Mouse (Mus musculus): ENCODE data around the gene Myo1b. TPM values are rescaled to one million over a fixed set of nuclear protein-coding genes. Genes with fewer than 3 reads are reported as not detected.

The Myo1b gene
- polyA plus RNA-seq, 1 experiment from 2014 or later, result 38.3 TPM

DNA sequence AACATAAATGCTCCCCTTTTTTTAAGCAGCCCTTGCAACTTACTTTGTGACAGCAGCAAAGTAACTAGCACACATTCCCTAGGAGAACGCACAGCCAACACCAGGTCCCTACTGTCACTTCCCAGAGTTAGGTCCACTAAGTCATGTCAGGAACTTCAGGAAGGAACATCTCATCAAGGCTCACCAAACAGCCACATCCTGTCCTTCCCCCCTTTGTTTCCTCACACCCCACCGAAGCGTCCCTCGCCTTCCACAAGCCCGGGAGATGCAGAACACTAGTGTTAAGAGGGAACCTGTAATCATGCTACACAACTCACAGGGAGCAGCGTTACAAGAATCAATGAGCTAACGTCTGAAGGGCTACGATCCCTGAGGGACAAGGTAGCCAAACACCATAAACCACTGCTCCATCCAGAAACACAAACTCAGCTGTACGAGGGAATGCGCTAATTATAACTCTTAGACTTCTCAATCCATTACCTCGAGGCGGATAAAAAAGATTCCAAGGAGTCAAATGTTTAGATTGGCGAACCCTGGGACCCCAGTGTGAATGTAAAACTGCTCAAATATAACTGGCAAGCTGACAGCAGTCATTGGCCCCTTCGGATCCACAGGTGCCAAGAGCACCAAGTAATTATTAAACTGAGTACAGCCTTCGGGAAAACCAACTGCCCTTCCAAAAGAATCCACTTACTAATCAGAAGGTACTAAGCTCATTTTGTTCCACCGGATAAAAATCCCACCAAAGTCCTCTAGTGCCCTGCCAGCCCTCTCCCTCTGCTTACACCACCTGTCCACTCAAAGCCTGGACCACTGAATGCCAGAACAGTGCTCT, 22.1 kb downstream of the Myo1b start:
- H3K27ac ChIP-seq (replicated peaks), result 0 out of 2 replicates have a peak overlapping the region, but pooled peaks have one; percentile 24
- no peak for TF ChIP-seq EP300 (optimal IDR thresholded peaks at IDR 0.05)
- no peak for TF ChIP-seq CTCF (IDR thresholded peaks at IDR 0.05; ENCODE audit: low read depth)
- no peaks in the 10 kb centered on the region for H3K9me3 ChIP-seq (ENCODE audit: control insufficient read depth, low read length)
- H3K9ac ChIP-seq (ENCODE audit: low read length), result no peak overlapping the region
- H3K4me2 ChIP-seq (replicated peaks; ENCODE audit: low read depth), result no peak overlapping the region
- peaks cover 2% of the 10 kb centered on the region for H3K4me1 ChIP-seq (replicated peaks; ENCODE audit: control insufficient read depth, insufficient read depth)
- no peaks in the 10 kb centered on the region for H3K27me3 ChIP-seq (ENCODE audit: control insufficient read depth, insufficient read depth, low read length)
- no peaks in the 10 kb centered on the region for H3K36me3 ChIP-seq (ENCODE audit: control insufficient read depth, insufficient read depth, low read length)
- ATAC-seq (ENCODE audit: low FRiP score, low TSS enrichment) (no peak), DNase-seq (ENCODE audit: low spot score) (no peak)
- WGBS, result 59% methylated on average over 16 of the region's 16 CpGs
- H3K4me3 ChIP-seq (ENCODE audit: low read depth, low read length), result no peak overlapping the region

DNA sequence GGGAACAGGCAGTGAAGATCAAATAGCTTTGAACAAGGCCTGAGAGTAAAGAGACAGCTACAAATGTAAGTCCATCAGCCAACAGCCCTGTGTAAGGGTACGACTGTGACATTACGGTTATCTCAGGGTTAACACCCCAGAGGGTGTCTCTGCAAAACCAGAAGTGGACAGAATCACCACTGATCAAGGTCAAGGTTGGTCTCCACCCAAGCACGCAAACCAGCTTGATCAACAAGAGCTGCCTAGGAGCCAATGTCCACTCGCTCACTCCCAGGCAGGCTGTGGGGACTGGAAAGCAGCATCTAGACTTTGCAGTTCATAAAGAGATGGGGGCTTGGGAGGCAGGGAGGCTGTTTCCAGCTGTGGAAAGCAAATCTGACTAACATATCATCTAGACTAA, 23.9 kb downstream of the Myo1b start:
- Histone ChIP-seq H3K4me3 (ENCODE audit: low read depth, low read length) (no peak overlapping the region), H3K4me1 (replicated peaks; ENCODE audit: control insufficient read depth, insufficient read depth) (peaks cover 2% of the 10 kb centered on the region)

DNA sequence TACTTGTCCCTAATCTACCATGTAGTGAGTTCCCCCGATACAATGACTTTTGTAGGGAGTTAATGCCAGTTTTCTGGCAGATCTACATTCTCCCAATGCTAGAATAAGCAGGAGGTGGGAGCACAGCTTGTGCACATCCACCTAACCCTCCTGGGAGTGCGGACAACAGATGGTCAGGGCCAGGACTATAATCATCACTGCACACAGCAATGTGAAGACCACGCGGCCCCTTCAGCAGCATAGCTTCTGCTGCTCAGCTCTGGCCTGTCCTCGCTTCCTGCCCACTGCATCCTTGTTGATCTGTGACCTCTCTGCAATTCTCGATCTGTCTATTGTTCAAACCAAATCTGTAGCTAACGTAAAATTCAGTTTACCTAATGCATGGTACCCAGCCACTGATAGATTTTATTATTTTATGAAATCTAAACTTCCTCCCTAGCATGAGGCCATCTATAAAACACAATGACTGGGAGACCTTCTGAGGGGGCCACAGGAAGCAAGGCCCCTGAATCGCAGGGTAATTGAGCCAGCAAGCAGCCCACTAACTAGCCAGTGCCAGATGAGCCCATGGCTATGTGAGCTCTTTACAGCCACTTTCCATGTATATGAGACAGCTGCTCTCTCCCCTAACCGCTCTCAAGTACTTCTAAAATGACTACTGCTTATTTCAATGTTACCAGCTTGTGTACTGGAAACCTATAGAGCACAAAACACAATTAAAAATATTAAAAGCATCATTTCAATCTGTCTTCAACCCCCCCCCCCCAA, 27.6 kb downstream of the Myo1b start:
- TF ChIP-seq EP300 (optimal IDR thresholded peaks at IDR 0.05), result no peak
- no peak for TF ChIP-seq CTCF (IDR thresholded peaks at IDR 0.05; ENCODE audit: low read depth)
- H3K9me3 ChIP-seq (ENCODE audit: control insufficient read depth, low read length), result no peaks in the 10 kb centered on the region
- no peak overlapping the region for H3K4me3 ChIP-seq (ENCODE audit: low read depth, low read length)
- no peak overlapping the region for H3K9ac ChIP-seq (ENCODE audit: low read length)
- no peak for ATAC-seq (ENCODE audit: low FRiP score, low TSS enrichment)
- H3K27me3 ChIP-seq (ENCODE audit: control insufficient read depth, insufficient read depth, low read length), result no peaks in the 10 kb centered on the region
- no peak overlapping the region for H3K27ac ChIP-seq (replicated peaks)
- DNase-seq (ENCODE audit: low spot score), result no peak
- no peaks in the 10 kb centered on the region for H3K36me3 ChIP-seq (ENCODE audit: control insufficient read depth, insufficient read depth, low read length)
- H3K4me1 ChIP-seq (replicated peaks; ENCODE audit: control insufficient read depth, insufficient read depth), result peaks cover 2% of the 10 kb centered on the region; the same call in 1 of the 2 replicates
- 84% methylated on average over 9 of the region's 9 CpGs for WGBS
- H3K4me2 ChIP-seq (replicated peaks; ENCODE audit: low read depth), result no peak overlapping the region

More for the DNA sequence above, 23.9 kb downstream of the Myo1b start:
- Histone ChIP-seq H3K27me3 (ENCODE audit: control insufficient read depth, insufficient read depth, low read length) (no peaks in the 10 kb centered on the region), H3K9me3 (ENCODE audit: control insufficient read depth, low read length) (no peaks in the 10 kb centered on the region), H3K4me2 (replicated peaks; ENCODE audit: low read depth) (no peak overlapping the region), H3K27ac (replicated peaks) (no peak overlapping the region; the same call in 1 of the 2 replicates), H3K9ac (ENCODE audit: low read length) (no peak overlapping the region), H3K36me3 (ENCODE audit: control insufficient read depth, insufficient read depth, low read length) (no peaks in the 10 kb centered on the region)
- WGBS, result 86% methylated on average over 4 of the region's 4 CpGs
- ATAC-seq (ENCODE audit: low FRiP score, low TSS enrichment) (peak; percentile 45; the same call in 1 of the 2 replicates), DNase-seq (ENCODE audit: low spot score) (no peak)
- TF ChIP-seq EP300 (optimal IDR thresholded peaks at IDR 0.05) (no peak), CTCF (IDR thresholded peaks at IDR 0.05; ENCODE audit: low read depth) (no peak)

DNA sequence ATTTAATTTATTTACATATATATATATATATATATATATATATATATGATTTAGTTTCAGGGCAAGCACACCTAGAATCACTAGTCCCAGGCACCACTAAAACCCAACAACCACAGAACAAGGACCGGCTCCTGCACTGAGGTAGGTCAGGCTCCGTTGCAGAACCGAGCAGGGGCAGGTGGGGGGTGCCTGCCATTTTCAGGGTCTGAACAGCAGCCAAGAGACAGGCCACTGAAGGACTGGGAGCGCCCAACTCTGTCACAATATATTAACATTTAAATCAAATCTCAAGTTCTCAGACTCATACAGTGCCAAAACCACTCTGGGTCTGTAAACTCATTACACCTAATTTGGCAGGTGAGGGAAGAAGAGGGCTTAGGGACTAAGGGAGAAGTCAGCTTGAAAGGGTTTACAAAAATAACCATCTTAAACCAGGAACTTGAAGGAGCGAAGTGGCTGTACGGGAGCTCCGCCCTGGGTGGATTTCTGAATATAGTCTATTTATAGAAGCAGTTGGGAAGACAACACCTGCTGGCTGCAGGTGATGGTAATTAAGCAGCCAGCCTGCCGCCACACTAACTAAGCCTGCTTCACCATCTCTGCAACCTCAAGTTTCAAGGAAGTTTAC, 30.4 kb downstream of the Myo1b start:
- H3K36me3 ChIP-seq (ENCODE audit: control insufficient read depth, insufficient read depth, low read length), result no peaks in the 10 kb centered on the region
- no peak for ATAC-seq (ENCODE audit: low FRiP score, low TSS enrichment)
- TF ChIP-seq CTCF (IDR thresholded peaks at IDR 0.05; ENCODE audit: low read depth), result no peak
- TF ChIP-seq EP300 (optimal IDR thresholded peaks at IDR 0.05), result no peak
- H3K4me2 ChIP-seq (replicated peaks; ENCODE audit: low read depth), result no peak overlapping the region
- no peak overlapping the region for H3K4me3 ChIP-seq (ENCODE audit: low read depth, low read length)
- no peaks in the 10 kb centered on the region for H3K4me1 ChIP-seq (replicated peaks; ENCODE audit: control insufficient read depth, insufficient read depth)
- no peaks in the 10 kb centered on the region for H3K27me3 ChIP-seq (ENCODE audit: control insufficient read depth, insufficient read depth, low read length)
- no peak overlapping the region for H3K27ac ChIP-seq (replicated peaks)
- 57% methylated on average over 8 of the region's 8 CpGs for WGBS
- DNase-seq (ENCODE audit: low spot score), result no peak
- H3K9me3 ChIP-seq (ENCODE audit: control insufficient read depth, low read length), result no peaks in the 10 kb centered on the region
- no peak overlapping the region for H3K9ac ChIP-seq (ENCODE audit: low read length)

DNA sequence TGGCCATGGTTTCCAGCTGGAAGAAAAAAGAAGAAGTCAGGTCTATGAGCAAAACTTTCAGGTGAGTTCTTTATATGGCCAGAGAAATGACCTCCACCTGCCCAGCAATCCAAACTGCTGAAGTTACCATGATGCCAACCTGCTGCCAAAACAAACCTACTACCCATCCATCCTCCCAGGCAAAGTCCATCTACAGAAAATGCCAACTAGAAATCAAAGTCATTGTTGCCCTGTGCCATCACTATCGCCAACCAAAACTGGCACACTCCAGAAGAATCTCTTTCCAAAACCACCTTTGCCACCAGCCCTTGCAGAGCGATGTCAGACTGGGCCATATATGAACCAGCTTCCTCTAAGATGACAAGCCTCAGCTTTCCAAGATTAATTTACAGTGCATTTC, 32.7 kb downstream of the Myo1b start:
- ATAC-seq (ENCODE audit: low FRiP score, low TSS enrichment), result no peak
- WGBS, result 97% methylated on average over 2 of the region's 2 CpGs
- no peak for TF ChIP-seq EP300 (optimal IDR thresholded peaks at IDR 0.05)
- no peak for TF ChIP-seq CTCF (IDR thresholded peaks at IDR 0.05; ENCODE audit: low read depth)
- Histone ChIP-seq H3K4me1 (replicated peaks; ENCODE audit: control insufficient read depth, insufficient read depth) (0 out of 2 replicates have a peak, but pooled peaks cover 2% of the 10 kb centered on the region), H3K27ac (replicated peaks) (no peak overlapping the region), H3K4me2 (replicated peaks; ENCODE audit: low read depth) (no peak overlapping the region), H3K9me3 (ENCODE audit: control insufficient read depth, low read length) (no peaks in the 10 kb centered on the region), H3K36me3 (ENCODE audit: control insufficient read depth, insufficient read depth, low read length) (no peaks in the 10 kb centered on the region), H3K4me3 (ENCODE audit: low read depth, low read length) (no peak overlapping the region), H3K9ac (ENCODE audit: low read length) (no peak overlapping the region), H3K27me3 (ENCODE audit: control insufficient read depth, insufficient read depth, low read length) (no peaks in the 10 kb centered on the region)
- no peak for DNase-seq (ENCODE audit: low spot score)
